Mouse (Mus musculus): ENCODE data around the gene Tpst1. TPM values are rescaled to one million over a fixed set of nuclear protein-coding genes. Genes with fewer than 3 reads are reported as not detected.

Gene Tpst1
- polyA plus RNA-seq, 1 experiment: 3.1 TPM

DNA sequence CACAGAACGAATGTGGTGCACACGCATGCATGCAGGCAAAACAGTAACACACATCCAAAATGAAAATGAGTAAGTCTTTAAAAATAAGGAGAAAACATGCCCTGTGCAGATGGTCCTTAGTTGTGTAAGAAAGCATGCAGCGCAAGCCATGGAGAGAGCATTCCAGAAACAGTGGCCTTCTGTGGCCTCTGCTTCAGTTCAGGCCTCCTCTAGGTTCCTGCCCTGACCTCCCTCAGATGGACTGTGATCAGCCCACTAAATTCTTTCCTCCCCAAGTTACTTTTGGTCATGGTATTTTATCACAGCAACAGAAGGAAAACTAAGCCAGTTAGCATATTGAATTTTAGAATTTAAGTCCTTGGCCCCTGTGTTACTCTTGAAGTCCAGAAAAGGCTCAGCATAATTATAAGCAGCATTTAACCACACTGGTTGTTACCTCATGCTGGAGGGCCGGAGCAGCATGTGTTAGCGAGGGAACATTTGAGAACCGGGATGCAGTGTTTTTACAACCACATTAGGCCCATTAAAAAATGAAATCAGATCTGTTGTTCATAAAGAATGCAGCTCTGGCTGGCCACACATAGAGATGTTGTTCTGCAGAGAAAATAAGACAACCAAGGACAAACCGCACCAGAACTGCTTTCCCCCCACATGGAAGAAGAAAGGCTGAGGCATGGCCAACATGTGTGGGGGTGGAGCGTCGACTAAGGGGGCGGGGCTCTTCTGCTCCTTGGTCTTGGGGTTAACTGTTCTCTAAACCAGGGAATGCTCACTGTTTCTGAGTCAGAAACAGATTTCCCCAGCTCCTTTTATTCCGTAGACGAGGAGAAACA is 37.7 kb downstream of the Tpst1 start:
- Histone ChIP-seq H3K4me3 (replicated peaks; ENCODE audit: control insufficient read depth, low read depth, low read length) (no peak overlapping the region), H3K4me1 (ENCODE audit: control insufficient read depth, insufficient read depth, low read length) (no peaks in the 10 kb centered on the region), H3K27ac (ENCODE audit: control insufficient read depth, insufficient read depth, low read depth, low read length, poor library complexity) (no peak overlapping the region)
- WGBS: 87% methylated on average over 12 of the region's 12 CpGs
- TF ChIP-seq POLR2A (IDR thresholded peaks at IDR 0.05; ENCODE audit: borderline replicate concordance, control insufficient read depth, low read depth, low read length) (no peak), CTCF (IDR thresholded peaks at IDR 0.05; ENCODE audit: control insufficient read depth, insufficient read depth, low read length) (no peak)

DNA sequence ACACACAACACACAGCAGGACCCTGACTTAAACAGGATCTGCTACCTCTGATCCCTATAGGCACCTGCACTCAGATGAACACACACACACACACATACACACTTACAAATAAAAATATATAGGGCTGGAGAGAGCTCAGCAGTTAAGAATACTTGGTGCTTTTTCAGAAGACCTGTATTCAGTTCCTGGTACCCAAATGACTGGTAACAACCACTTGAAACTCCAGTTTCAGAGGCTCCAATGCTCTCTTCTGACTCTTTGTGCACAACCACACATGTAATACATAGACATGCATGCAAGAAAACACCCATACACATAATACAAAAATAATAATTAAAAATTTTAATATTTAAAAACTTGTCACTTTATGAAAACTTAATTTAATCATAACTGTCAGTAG is 39.5 kb downstream of the Tpst1 start:
- Histone ChIP-seq H3K4me3 (replicated peaks; ENCODE audit: control insufficient read depth, low read depth, low read length) (no peak overlapping the region), H3K4me1 (ENCODE audit: control insufficient read depth, insufficient read depth, low read length) (no peaks in the 10 kb centered on the region), H3K27ac (ENCODE audit: control insufficient read depth, insufficient read depth, low read depth, low read length, poor library complexity) (no peak overlapping the region)
- TF ChIP-seq POLR2A (IDR thresholded peaks at IDR 0.05; ENCODE audit: borderline replicate concordance, control insufficient read depth, low read depth, low read length): no peak
- TF ChIP-seq CTCF (IDR thresholded peaks at IDR 0.05; ENCODE audit: control insufficient read depth, insufficient read depth, low read length): no peak

DNA sequence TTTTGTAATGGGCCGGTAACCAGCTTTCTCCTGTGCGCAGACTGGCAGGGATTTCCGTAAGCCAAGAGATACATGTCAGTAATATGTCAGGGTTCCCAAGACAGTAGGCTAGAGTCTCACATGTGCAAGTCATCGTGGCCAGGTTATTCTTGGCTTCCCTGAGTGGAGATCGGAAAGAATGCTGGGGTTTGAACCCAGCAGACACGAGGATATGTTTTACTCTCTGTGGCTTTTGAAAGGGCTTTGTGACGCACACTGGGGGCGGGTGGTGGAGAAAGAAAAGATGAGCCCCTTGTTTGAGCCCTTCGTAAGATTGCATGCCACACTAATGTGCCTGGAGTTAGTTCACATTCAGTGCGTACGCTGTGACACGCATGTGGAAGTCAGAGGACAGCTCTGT is 43.0 kb downstream of the Tpst1 start:
- TF ChIP-seq POLR2A (IDR thresholded peaks at IDR 0.05; ENCODE audit: borderline replicate concordance, control insufficient read depth, low read depth, low read length) (no peak), CTCF (IDR thresholded peaks at IDR 0.05; ENCODE audit: control insufficient read depth, insufficient read depth, low read length) (no peak)
- WGBS: 76% methylated on average over 12 of the region's 12 CpGs
- Histone ChIP-seq H3K4me3 (replicated peaks; ENCODE audit: control insufficient read depth, low read depth, low read length) (no peak overlapping the region), H3K4me1 (ENCODE audit: control insufficient read depth, insufficient read depth, low read length) (peaks cover 1% of the 10 kb centered on the region; the same call in 1 of the 2 replicates), H3K27ac (ENCODE audit: control insufficient read depth, insufficient read depth, low read depth, low read length, poor library complexity) (no peak overlapping the region)

GRCm38 (mm10) chr5:130116857-130117256 is 43.7 kb downstream of the Tpst1 start:
- no peak for TF ChIP-seq POLR2A (IDR thresholded peaks at IDR 0.05; ENCODE audit: borderline replicate concordance, control insufficient read depth, low read depth, low read length)
- TF ChIP-seq CTCF (IDR thresholded peaks at IDR 0.05; ENCODE audit: control insufficient read depth, insufficient read depth, low read length): no peak
- Histone ChIP-seq H3K27ac (ENCODE audit: control insufficient read depth, insufficient read depth, low read depth, low read length, poor library complexity) (no peak overlapping the region), H3K4me3 (replicated peaks; ENCODE audit: control insufficient read depth, low read depth, low read length) (no peak overlapping the region), H3K4me1 (ENCODE audit: control insufficient read depth, insufficient read depth, low read length) (peaks cover 1% of the 10 kb centered on the region; the same call in 1 of the 2 replicates)
- WGBS: 87% methylated on average over 7 of the region's 7 CpGs

- no peak for TF ChIP-seq POLR2A (IDR thresholded peaks at IDR 0.05; ENCODE audit: borderline replicate concordance, control insufficient read depth, low read depth, low read length)
- no peak for TF ChIP-seq CTCF (IDR thresholded peaks at IDR 0.05; ENCODE audit: control insufficient read depth, insufficient read depth, low read length)
- no peak overlapping the region for H3K4me3 ChIP-seq (replicated peaks; ENCODE audit: control insufficient read depth, low read depth, low read length)
- 84% methylated on average over 6 of the region's 6 CpGs for WGBS
- H3K27ac ChIP-seq (ENCODE audit: control insufficient read depth, insufficient read depth, low read depth, low read length, poor library complexity): no peak overlapping the region
- peaks cover 1% of the 10 kb centered on the region; the same call in 1 of the 2 replicates for H3K4me1 ChIP-seq (ENCODE audit: control insufficient read depth, insufficient read depth, low read length)
Measured at GRCm38 (mm10) chr5:130117932-130118331, 44.8 kb downstream of the Tpst1 start.

DNA sequence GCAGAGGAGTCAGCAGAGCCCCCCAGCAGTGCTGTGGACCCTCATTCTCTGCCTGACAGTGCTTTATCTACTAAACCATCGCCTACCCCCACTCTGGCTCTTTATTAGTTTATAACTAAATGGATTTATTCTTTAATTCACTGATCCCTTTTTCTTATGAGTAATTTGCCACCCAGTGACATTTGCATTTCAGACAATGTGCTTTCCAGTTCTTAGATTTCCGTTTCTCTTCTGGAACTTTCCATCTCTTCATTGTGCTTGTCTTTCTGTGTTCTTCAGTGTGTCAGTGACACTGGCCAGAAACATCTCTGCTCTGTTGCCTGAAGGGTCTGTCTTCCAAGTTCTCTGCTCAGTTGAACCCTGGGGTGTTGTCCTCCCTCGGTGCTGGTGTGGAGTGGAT is 46.1 kb downstream of the Tpst1 start:
- H3K4me1 ChIP-seq (ENCODE audit: control insufficient read depth, insufficient read depth, low read length): peaks cover 1% of the 10 kb centered on the region; the same call in 1 of the 2 replicates
- TF ChIP-seq CTCF (IDR thresholded peaks at IDR 0.05; ENCODE audit: control insufficient read depth, insufficient read depth, low read length) (no peak), POLR2A (IDR thresholded peaks at IDR 0.05; ENCODE audit: borderline replicate concordance, control insufficient read depth, low read depth, low read length) (no peak)
- WGBS: 78% methylated on average over 3 of the region's 3 CpGs
- H3K4me3 ChIP-seq (replicated peaks; ENCODE audit: control insufficient read depth, low read depth, low read length): no peak overlapping the region
- H3K27ac ChIP-seq (ENCODE audit: control insufficient read depth, insufficient read depth, low read depth, low read length, poor library complexity): no peak overlapping the region

- no peak overlapping the region for H3K4me3 ChIP-seq (replicated peaks; ENCODE audit: control insufficient read depth, low read depth, low read length)
- H3K27ac ChIP-seq (ENCODE audit: control insufficient read depth, insufficient read depth, low read depth, low read length, poor library complexity): no peak overlapping the region
- WGBS: 85% methylated on average over 12 of the region's 12 CpGs
- no peak for TF ChIP-seq CTCF (IDR thresholded peaks at IDR 0.05; ENCODE audit: control insufficient read depth, insufficient read depth, low read length)
- no peak for TF ChIP-seq POLR2A (IDR thresholded peaks at IDR 0.05; ENCODE audit: borderline replicate concordance, control insufficient read depth, low read depth, low read length)
- H3K4me1 ChIP-seq (ENCODE audit: control insufficient read depth, insufficient read depth, low read length): peaks cover 1% of the 10 kb centered on the region; the same call in 1 of the 2 replicates
Measured at GRCm38 (mm10) chr5:130120070-130120736, 47.1 kb downstream of the Tpst1 start.

DNA sequence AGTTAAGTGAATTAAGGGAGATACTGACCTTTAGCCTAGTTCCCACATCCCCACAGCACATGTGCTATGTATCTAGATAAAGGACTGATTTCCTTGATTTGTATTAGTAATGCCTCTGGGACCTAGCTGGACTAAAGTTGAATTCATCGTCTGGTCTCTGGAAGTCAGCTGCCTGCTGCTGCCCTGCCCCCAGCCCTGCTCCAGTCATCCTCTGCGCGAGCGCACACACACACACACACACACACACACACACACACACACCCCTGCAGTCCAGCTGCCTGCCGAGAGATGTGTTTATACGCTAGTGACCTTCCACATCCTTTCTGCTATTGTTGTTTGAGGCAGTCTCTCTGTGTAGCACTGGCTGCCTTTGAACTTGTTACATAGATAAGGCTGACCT is 47.8 kb downstream of the Tpst1 start:
- Histone ChIP-seq H3K4me1 (ENCODE audit: control insufficient read depth, insufficient read depth, low read length) (peaks cover 1% of the 10 kb centered on the region; the same call in 1 of the 2 replicates), H3K4me3 (replicated peaks; ENCODE audit: control insufficient read depth, low read depth, low read length) (no peak overlapping the region), H3K27ac (ENCODE audit: control insufficient read depth, insufficient read depth, low read depth, low read length, poor library complexity) (no peak overlapping the region)
- TF ChIP-seq POLR2A (IDR thresholded peaks at IDR 0.05; ENCODE audit: borderline replicate concordance, control insufficient read depth, low read depth, low read length) (no peak), CTCF (IDR thresholded peaks at IDR 0.05; ENCODE audit: control insufficient read depth, insufficient read depth, low read length) (no peak)
- WGBS: 85% methylated on average over 6 of the region's 6 CpGs
